Mouse (Mus musculus) kidney, postnatal 4 days (tissue): ENCODE results near the gene Secisbp2.
"Not testable (repeated sequence)": the region's sequence is repeated elsewhere in the genome, so short reads cannot be mapped to it uniquely, and the experiment has no call there.

ENCODE experiments used
- DNase-seq, 2 experiments: peaks; one replicate each; pipeline ENCODE4 v3.0.0; 2021; ENCODE audit warnings: mixed read lengths in 2 of 2

Gene Secisbp2

DNA sequence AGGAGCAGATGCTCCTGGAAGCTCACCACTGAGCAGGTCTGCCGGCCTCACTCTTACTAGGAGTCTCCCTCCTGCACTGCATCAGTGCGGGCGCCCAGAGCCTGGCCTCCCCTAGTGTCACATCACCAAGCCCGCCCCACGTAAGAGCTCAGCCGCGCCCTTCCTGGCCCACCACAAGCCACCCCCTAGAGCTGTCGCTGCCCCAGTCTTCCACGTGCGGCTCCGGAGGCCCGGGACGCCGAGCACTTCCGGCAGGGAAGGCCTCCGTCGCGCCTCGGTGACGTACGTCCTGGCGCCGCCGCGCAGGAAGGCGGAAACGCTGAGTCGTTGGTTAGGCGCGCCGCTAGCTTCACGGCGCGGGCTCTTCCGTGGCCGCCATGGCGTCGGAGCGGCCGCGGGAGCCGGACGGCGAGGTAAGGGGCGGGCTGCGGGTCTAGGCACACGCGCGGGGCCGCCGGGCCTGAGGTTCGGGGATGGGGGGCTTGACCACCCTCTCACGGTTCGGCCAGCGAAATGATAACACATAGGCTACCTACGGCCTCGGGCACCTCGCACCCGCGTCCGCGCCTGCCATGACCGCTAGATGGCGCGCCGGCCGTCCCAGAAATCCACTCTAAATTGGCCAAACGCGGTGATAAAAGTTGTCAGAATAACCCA is at the start of gene Secisbp2:
TSS of gene Secisbp2 (plus strand) at position 290 of the 657 bp plus-strand sequence.
- peak; percentile 96 to 97 for DNase-seq

- DNase-seq, result peak in 1 of 2 experiments; percentile 11
Measured at GRCm38 (mm10) chr13:51602764-51603163, 48.7 kb upstream of the Secisbp2 start.

DNA sequence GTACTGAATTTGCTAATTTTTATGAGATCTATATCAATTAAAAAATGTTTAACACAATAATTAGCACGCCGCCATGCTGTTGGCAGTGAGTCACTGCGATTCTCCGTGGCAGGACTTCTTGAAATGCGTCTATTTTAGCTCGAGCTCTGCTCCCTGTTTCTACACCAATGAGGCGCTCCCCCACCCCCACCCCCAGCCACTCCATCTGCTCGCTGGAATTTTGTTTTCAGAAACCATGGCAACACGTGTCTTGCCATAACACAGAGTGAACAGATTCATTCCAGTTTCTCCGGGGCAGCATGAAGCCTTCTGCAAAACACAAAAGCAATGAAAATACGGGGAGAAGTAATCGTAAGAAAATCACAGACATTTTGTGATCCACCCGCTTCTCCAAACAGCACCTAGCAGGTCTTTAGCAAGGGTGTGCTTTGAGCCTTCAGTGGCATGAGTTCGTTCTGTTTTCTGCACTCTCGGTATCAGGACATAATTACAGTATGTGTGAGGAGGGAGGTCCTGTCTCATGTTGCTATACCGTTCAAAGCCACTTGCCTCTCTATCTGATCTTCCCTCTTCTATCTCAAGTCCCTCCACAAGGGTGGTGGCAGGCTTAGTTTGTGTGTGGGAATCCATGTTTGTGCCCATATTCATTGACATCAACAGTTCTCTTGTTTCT is 48.1 kb upstream of the Secisbp2 start:
- DNase-seq, result peak; percentile 13 to 35

DNA sequence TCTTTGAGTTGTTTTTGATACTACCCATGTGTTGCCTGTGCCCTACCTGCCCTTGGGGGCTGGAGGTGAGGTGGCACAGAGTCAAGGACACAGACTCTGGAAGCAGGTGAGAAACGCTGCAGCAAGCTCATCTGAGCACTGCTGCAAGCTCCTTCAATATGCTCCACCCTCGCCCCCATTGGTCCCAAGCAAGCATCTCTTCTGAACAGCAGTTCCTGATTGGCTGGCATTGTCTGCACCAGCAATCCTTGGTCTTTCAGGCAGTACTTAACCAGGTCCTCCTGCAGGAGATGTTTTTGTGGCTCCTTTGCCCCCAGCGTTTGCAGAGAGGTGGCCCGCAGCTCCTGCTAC is 47.6 kb upstream of the Secisbp2 start:
- no peak for DNase-seq

DNA sequence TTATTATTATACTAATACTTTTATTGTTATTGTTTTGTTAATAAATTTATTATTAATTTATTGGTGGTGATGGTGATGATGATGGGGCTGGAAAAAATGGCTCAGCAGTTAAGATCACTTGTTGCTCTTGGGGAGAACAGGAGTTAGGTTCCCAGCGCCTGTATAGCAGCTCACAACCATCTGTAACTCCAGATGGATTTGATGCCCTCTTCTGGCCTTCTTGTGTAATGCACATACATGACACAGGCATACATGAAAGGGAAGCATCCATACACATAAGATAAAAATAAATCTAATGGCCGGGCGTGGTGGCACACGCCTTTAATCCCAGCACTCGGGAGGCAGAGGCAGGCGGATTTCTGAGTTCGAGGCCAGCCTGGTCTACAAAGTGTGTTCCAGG is 42.3 kb upstream of the Secisbp2 start:
- DNase-seq, result no peak

GRCm38 (mm10) chr13:51611060-51611459 is 40.4 kb upstream of the Secisbp2 start:
- peak in 1 of 2 experiments; percentile 12 for DNase-seq

DNA sequence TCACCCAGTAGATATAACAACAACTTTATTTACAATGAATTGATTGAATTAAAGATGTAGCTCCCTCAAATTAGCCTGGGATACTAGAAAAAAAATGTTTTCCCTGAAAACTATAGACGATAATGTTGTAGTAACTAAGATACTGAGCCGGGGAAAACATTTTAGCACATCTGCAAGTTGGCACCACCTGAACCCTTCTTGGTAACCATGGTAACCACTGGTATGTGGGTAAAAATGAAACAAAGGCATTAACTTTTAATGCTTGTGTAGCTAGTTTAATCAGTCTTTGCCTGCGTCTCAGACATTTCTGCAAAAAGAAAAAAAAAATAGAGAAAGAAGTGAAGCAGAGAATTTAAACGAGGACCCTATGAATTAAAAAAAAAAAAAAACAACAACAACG is 40.0 kb upstream of the Secisbp2 start:
- no peak for DNase-seq

DNA sequence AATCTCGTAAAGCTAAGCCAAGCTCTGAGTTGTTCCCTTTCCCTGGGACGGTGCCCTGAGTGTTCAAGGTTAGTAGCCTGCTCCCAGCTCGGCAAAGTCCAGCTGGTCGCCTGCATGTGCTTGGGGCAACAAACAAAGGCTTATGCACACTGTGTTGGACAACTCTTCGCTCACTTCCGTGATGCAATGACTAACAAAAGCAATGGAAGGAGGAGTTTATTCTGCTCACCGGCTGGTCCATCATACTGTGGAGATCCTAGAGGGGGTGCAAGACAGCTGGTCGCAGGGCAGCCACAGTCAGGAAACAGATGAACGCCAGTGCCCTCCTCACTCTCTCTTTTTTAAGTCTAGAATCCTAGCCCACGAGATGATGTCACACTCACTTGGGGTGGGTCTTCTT is 35.7 kb upstream of the Secisbp2 start:
- DNase-seq, result no peak

- peak; percentile 35 to 47 for DNase-seq
Measured at GRCm38 (mm10) chr13:51616417-51617044, 35.0 kb upstream of the Secisbp2 start.

GRCm38 (mm10) chr13:51617306-51617705 is 34.2 kb upstream of the Secisbp2 start:
- DNase-seq, result no peak

DNA sequence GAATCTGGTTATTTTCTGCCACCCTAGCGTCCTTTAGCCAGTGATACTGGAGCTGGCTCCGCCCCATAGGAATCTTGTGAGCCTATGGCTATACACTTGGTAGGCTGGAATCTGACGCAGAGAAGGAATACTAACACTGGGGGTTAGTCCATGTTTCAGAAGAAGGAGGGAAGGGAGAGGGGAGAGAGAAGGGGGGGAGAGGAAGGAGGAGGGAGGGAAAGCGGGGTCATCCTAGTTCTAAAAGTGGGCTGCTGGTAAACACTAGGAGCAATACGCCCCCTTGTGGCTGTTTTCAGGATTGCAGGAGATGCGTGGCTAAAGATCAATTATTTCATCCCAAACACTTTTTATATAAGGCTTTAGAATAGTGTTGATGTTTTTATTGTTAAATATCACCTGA is 33.6 kb upstream of the Secisbp2 start:
- DNase-seq, result peak; percentile 77 to 78

- no peak for DNase-seq
Measured at GRCm38 (mm10) chr13:51618602-51619001, 32.9 kb upstream of the Secisbp2 start.

DNA sequence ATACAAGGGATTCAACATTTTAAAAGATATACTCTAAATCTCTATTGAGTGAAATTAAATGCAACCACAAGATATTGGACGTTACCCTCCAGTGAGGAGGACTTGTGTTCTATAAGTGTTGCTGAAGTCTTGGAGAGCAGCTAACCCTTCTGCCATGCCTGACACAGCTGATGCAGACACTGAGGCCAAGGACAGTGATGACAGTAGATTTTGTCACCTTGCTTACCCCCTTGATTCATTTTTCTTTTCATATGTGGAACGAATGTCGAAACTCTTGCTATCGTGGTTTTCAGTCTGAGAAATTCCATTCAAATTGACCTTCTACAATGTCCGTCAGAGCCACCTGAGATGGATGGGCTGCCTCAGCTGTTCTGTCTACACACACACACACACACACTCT is 28.9 kb upstream of the Secisbp2 start:
- DNase-seq, result no peak

GRCm38 (mm10) chr13:51623678-51624077 is 27.8 kb upstream of the Secisbp2 start:
- DNase-seq, result no peak

GRCm38 (mm10) chr13:51628273-51628848 is 23.1 kb upstream of the Secisbp2 start:
- no peak for DNase-seq

- no peak for DNase-seq
Measured at GRCm38 (mm10) chr13:51631354-51631992, 20.0 kb upstream of the Secisbp2 start.

- DNase-seq, result no peak
Measured at GRCm38 (mm10) chr13:51632560-51633218, 18.8 kb upstream of the Secisbp2 start.

- DNase-seq, result not testable (repeated sequence)
Measured at GRCm38 (mm10) chr13:51635384-51635783, 16.1 kb upstream of the Secisbp2 start.

DNA sequence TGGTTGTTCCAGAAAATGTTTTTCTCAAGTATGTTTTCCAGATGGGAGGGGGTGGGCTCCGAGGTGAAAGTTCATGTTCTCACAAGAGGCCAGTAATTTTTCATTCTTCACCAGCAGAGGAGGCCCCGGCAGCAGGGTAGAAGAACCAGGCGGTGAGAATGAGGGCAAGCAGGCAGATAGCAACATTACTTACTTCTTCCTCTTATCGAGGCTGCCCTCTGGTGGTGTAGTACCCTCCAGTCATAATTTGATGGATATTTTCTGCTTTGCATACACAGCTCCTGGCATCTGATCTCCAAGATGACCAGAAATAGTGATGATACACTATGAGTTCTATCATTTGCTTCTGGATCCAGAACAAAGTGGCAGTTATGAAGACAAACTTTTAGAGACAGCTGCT is 12.5 kb upstream of the Secisbp2 start:
- no peak for DNase-seq

- no peak for DNase-seq
Measured at GRCm38 (mm10) chr13:51641424-51641823, 10.1 kb upstream of the Secisbp2 start.

GRCm38 (mm10) chr13:51642171-51642778 is 9.2 kb upstream of the Secisbp2 start:
- DNase-seq, result peak; percentile 27 to 51
